Mouse (Mus musculus) MEL (cell line): ENCODE data around the gene 4931406P16Rik. TPM values are rescaled to one million over a fixed set of nuclear protein-coding genes. Genes with fewer than 3 reads are reported as not detected.

Experiments used
- DNase-seq: peaks from one replicate; pipeline ENCODE4 v3.0.0; 2011; ENCODE audit warnings: low read depth, low spot score
- H3K27ac ChIP-seq: 2 replicates; pipeline ENCODE4 v1.5.1; 2012; ENCODE audit warnings: low read depth, mild to moderate bottlenecking, control low read depth, low read length, moderate library complexity; ENCODE audit not compliant: control insufficient read depth
- H3K27me3 ChIP-seq, 2 experiments: fragments of 150-350 bp in 1 of 2; sonication (generic) in 1 of 2; 2 replicates each; pipeline ENCODE4 v1.6.1; 2012; ENCODE audit warnings: low read length in 2 of 2, mild to moderate bottlenecking in 2 of 2, improper control_type of control experiment in 1 of 2, moderate library complexity in 1 of 2; ENCODE audit not compliant: insufficient read depth in 2 of 2, control insufficient read depth in 1 of 2
- H3K36me3 ChIP-seq, 2 experiments: 2 replicates each; pipeline ENCODE4 v1.6.1; 2012 to 2014; ENCODE audit warnings: low read length in 2 of 2, improper control_type of control experiment in 1 of 2, inconsistent platforms in 1 of 2, mild to moderate bottlenecking in 1 of 2; ENCODE audit not compliant: insufficient read depth in 2 of 2, control insufficient read depth in 1 of 2
- H3K4me1 ChIP-seq, 2 experiments: fragments of 150-350 bp in 1 of 2; sonication (generic) in 1 of 2; 2 replicates each; pipeline ENCODE4 v1.6.1; 2012; ENCODE audit warnings: low read length in 2 of 2, improper control_type of control experiment in 1 of 2, mild to moderate bottlenecking in 1 of 2; ENCODE audit not compliant: insufficient read depth in 2 of 2, control insufficient read depth in 1 of 2
- H3K4me3 ChIP-seq, 2 experiments: fragments of 150-350 bp in 1 of 2; sonication (generic) in 1 of 2; 2 replicates each; pipeline ENCODE4 v1.5.1; 2012; ENCODE audit warnings: low read depth in 2 of 2, low read length in 2 of 2, mild to moderate bottlenecking in 2 of 2, moderate library complexity in 2 of 2, control low read depth in 1 of 2, improper control_type of control experiment in 1 of 2; ENCODE audit not compliant: control insufficient read depth in 1 of 2, insufficient read depth in 1 of 2
- H3K79me2 ChIP-seq: 2 replicates; pipeline ENCODE4 v1.6.1; 2012; ENCODE audit warnings: mild to moderate bottlenecking, low read length, moderate library complexity; ENCODE audit not compliant: control insufficient read depth, poor library complexity, insufficient read depth
- H3K9ac ChIP-seq: 2 replicates; pipeline ENCODE4 v1.6.1; 2012; ENCODE audit warnings: low read depth, mild to moderate bottlenecking, control low read depth, low read length, moderate library complexity; ENCODE audit not compliant: control insufficient read depth, poor library complexity, severe bottlenecking
- H3K9me3 ChIP-seq: fragments of 150-350 bp; sonication (generic); replicated peaks from 2 replicates; pipeline ENCODE4 v1.6.1; 2012; ENCODE audit warnings: mild to moderate bottlenecking, low read length, improper control_type of control experiment, moderate library complexity; ENCODE audit not compliant: insufficient read depth
- EP300 ChIP-seq, 2 experiments: IDR thresholded peaks; 2 replicates each; pipeline ENCODE4 v1.6.1; 2011; ENCODE audit warnings: improper control_type of control experiment in 2 of 2, low read length in 2 of 2, low read depth in 1 of 2, mild to moderate bottlenecking in 1 of 2
- ETS1 ChIP-seq: IDR thresholded peaks from 2 replicates; pipeline ENCODE4 v1.6.1; 2012; ENCODE audit warnings: low read depth, mild to moderate bottlenecking, inconsistent platforms, low read length, improper control_type of control experiment, moderate library complexity
- GABPA ChIP-seq: IDR thresholded peaks from 2 replicates; pipeline ENCODE4 v1.6.1; 2012; ENCODE audit warnings: low read depth, mild to moderate bottlenecking, inconsistent platforms, low read length, improper control_type of control experiment, moderate library complexity
- GATA1 ChIP-seq: IDR thresholded peaks from 2 replicates; pipeline ENCODE4 v1.6.1; 2011; ENCODE audit warnings: low read depth, low read length, improper control_type of control experiment
- KAT2A ChIP-seq: conservative IDR thresholded peaks from 2 replicates; pipeline ENCODE4 v1.6.1; 2012; ENCODE audit warnings: low read depth, low read length, improper control_type of control experiment, inconsistent platforms
- UBTF ChIP-seq: IDR thresholded peaks from 2 replicates; pipeline ENCODE4 v1.6.1; 2012; ENCODE audit warnings: low read depth, mild to moderate bottlenecking, inconsistent platforms, low read length, improper control_type of control experiment, moderate library complexity, borderline replicate concordance; ENCODE audit not compliant: insufficient read depth
- ZMIZ1 ChIP-seq: IDR thresholded peaks from 2 replicates; pipeline ENCODE4 v1.6.1; 2012; ENCODE audit warnings: low read depth, mild to moderate bottlenecking, inconsistent platforms, low read length, improper control_type of control experiment, moderate library complexity
- ZNF384 ChIP-seq: IDR thresholded peaks from 2 replicates; pipeline ENCODE4 v1.6.1; 2012; ENCODE audit warnings: low read depth, mild to moderate bottlenecking, inconsistent platforms, low read length, improper control_type of control experiment
- polyA plus RNA-seq, 2 experiments: library from polyadenylated mRNA; stranded (reverse) in 1 of 2; unstranded in 1 of 2; fragments of >175 nt in 1 of 2; fragments of >200 nt in 1 of 2; gene quantifications; 2 replicates each; pipeline versions ENCODE4 v1.2.1 to v1.2.4; 2012; ENCODE audit warnings: low replicate concordance in 2 of 2, low read depth in 1 of 2; ENCODE audit not compliant: insufficient read length in 2 of 2, insufficient read depth in 1 of 2, missing spikeins in 1 of 2
- total RNA-seq: library from RNA; depleted of rRNA; stranded (reverse); fragments of 300-350 nt; gene quantifications from 2 replicates; pipeline ENCODE4 v1.2.3, GENCODE M21; 2012

4931406P16Rik gene
- total and polyA plus RNA-seq, 3 experiments: 7.8 to 18.0 TPM; not detected in 1

DNA sequence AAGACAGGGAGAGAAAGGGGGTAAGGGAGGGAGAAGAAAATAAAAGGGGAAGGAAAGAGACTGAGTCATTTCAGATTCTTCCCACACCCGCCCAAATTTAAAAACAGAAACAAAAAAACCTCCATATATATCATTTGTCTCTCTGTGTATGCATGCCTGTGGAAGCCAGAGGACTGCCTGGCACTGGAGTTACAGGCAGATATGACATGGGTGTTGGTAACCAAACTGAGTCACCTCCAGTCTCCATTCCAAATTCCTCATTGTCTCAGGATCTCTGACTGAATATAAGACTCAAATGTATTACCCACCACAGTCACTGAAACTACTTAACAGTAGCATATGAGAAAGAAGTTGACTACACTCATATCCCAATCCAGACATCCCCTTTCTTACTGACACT, 34.7 kb upstream of the 4931406P16Rik start:
- no peaks in the 10 kb centered on the region for H3K9me3 ChIP-seq
- no peaks in the 10 kb centered on the region for H3K27me3 ChIP-seq
- TF ChIP-seq ETS1 (peak; percentile 28; the same call in 1 of the 2 replicates), ZNF384 (no peak), ZMIZ1 (no peak)
- H3K9ac ChIP-seq: no peak overlapping the region
- DNase-seq: peak; percentile 51
- H3K4me3 ChIP-seq: no peak overlapping the region
- H3K79me2 ChIP-seq: no peaks in the 10 kb centered on the region
- H3K36me3 ChIP-seq: peaks cover 27 to 54% of the 10 kb centered on the region in 2 experiments
- peaks cover 11 to 17% of the 10 kb centered on the region in 2 experiments for H3K4me1 ChIP-seq
- H3K27ac ChIP-seq: peak overlapping the region; percentile 29; the same call in 1 of the 2 replicates

DNA sequence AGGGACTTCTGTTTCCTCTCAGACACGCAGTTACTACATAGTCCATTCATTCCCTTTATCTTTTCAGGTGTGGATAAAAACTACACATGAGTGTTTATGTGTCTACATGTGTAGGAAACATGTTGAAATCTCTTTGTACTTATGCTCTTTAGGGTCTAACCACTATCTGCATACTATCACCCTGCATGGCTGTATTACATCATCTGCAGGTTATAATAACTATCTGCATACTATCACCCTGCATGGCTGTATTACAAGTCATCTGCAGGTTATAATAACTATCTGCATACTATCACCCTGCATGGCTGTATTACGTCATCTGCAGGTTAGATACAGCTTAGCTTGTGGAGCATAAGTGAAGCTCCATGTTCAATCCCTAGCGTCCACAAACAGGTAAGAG, 33.7 kb upstream of the 4931406P16Rik start:
- DNase-seq: peak; percentile 54

DNA sequence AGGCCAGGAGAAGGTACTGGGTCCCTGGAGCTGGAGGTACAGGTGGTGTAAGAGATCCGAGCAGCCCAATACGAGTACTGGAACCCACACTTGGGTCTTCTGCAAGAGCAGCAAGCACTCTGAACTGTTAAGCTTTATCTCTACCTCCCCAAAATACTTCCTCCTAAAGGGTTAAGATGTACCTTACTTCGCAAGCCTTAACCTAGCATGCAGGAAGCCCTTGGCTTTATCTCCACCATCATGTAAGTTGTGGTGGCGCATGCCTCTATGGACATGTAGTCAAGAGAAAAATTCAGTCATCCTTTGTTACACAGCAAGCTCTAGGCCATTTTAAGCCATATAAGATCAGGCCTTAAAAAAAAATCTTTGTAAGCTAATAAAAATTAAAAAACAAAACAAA, 33.2 kb upstream of the 4931406P16Rik start:
- no peaks in the 10 kb centered on the region for H3K9me3 ChIP-seq
- no peaks in the 10 kb centered on the region for H3K79me2 ChIP-seq
- no peaks in the 10 kb centered on the region for H3K27me3 ChIP-seq
- H3K27ac ChIP-seq: no peak overlapping the region
- H3K9ac ChIP-seq: no peak overlapping the region
- peaks cover 27 to 49% of the 10 kb centered on the region in 2 experiments for H3K36me3 ChIP-seq
- peaks cover 11 to 17% of the 10 kb centered on the region in 2 experiments for H3K4me1 ChIP-seq
- H3K4me3 ChIP-seq: no peak overlapping the region
- TF ChIP-seq ETS1 (peak; percentile 33; the same call in 1 of the 2 replicates), EP300 (IDR thresholded peaks at IDR 0.05; ENCODE audit: low read depth in 1 of 2, low read length in 2 of 2) (0 out of 4 replicates have a peak, but pooled peaks of 1 of the 2 experiments have one; percentile 4), ZMIZ1 (no peak), GATA1 (peak; percentile 43; the same call in 1 of the 2 replicates), UBTF (no peak), GABPA (no peak)
- DNase-seq: peak; percentile 56

More for the DNA sequence above, 33.7 kb upstream of the 4931406P16Rik start:
- Histone ChIP-seq H3K9ac (no peak overlapping the region), H3K4me1 (peaks cover 11 to 17% of the 10 kb centered on the region in 2 experiments), H3K27me3 (no peaks in the 10 kb centered on the region), H3K79me2 (no peaks in the 10 kb centered on the region), H3K36me3 (peaks cover 27 to 52% of the 10 kb centered on the region in 2 experiments), H3K9me3 (no peaks in the 10 kb centered on the region), H3K4me3 (no peak overlapping the region), H3K27ac (peak overlapping the region; percentile 39)
- TF ChIP-seq KAT2A: peak; percentile 32; the same call in 1 of the 2 replicates
- peak; percentile 83 for TF ChIP-seq ETS1
- peak; percentile 6 to 35; a peak in 3 of 4 replicates for TF ChIP-seq EP300 (IDR thresholded peaks at IDR 0.05; ENCODE audit: low read depth in 1 of 2, low read length in 2 of 2)
- TF ChIP-seq ZNF384: no peak
- TF ChIP-seq, all 39 proteins: peak for 3
